Mouse (Mus musculus) kidney, adult 8-10 months (tissue): ENCODE results near the gene Polh.

Source experiments
- DNase-seq, 2 experiments: peaks; one replicate each; pipeline ENCODE4 v3.0.0; 2022

Gene Polh

GRCm38 (mm10) chr17:46129741-46130498, 72.5 kb downstream of the Polh start:
- no peak for DNase-seq

DNA sequence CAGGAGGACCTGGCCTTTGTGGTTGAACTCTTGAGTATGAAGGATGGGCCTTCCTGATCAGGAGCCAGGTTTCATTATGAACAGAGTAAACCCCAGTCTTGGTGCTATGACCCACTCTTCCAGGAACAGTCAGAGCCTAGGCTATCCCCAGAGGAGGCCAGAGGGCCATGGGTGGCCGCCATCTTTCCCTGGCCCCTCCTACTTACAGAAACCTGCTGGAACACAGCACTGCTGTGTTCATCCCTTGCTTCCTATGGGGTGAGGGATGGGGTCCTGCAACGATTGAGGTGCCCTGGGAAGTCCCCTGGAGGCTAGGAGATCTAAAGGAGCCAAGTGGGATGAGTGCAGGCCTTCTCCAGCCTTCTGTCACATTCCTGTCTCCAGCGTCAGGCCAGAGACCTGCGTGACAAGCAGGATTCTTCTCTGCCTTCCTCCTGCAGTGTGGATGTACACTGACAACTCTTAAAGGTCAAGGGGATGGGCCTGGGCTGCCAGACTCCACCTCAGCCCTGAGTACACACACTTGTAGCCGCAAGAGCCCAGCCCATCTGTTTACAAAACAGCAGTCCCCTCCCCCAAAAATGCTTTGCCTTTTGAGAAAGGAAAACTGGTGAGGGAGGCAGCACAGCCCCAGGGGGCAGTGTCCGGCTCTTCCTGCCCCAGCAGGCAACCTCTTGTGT, 74.5 kb downstream of the Polh start:
- no peak for DNase-seq

- no peak for DNase-seq
Measured at GRCm38 (mm10) chr17:46126608-46127007, 75.8 kb downstream of the Polh start.

GRCm38 (mm10) chr17:46123953-46124700, 78.3 kb downstream of the Polh start:
- no peak for DNase-seq

- no peak for DNase-seq
Measured at GRCm38 (mm10) chr17:46123285-46123684, 79.2 kb downstream of the Polh start.

DNA sequence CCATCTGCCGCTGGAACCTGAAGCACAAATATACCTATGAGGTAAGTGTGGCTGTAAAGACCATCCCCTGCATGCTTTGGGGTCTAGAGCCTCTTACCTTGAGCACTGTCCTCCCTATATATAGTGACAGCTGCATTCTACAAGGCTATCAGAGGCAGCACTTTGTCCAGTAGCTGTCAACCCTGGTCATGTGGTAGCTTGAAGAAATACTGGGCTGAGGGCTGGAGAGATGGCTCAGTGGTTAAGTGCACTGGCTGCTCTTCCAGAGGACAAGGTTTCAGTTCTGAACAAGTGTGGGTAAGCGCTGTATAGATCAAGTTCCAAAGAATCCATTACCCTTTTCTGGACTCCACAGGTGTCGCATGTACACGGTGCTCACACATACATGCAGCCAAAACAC, 79.7 kb downstream of the Polh start:
- DNase-seq, result no peak
